ENCODE assay signal across 15 mouse cellular contexts in genomic region chrX:60889956-60890485, GRCm38 (mm10). TPM values are rescaled to one million over a fixed set of nuclear protein-coding genes. Genes with fewer than 3 reads are reported as not detected.
DNase-seq lines count a peak whose midpoint lies in the region; ATAC-seq lines count a peak whose summit lies in the region.
"Had no signal": no experiment of that assay in that cellular context is flagged by ENCODE, and none has a peak within 500 bp of the region (broad histone marks: within the 10 kb centered on the region; RNA-seq: fewer than 3 reads in every experiment).

No protein-coding gene starts in this region.

- H3K4me1 ChIP-seq in embryonic facial prominence, embryonic 14.5 days (ENCODE audit: control insufficient read depth, insufficient read depth, low read length): no peaks in the 10 kb centered on the region
- peaks cover 17% of the 10 kb centered on the region for H3K4me1 ChIP-seq in hindbrain, embryonic 13.5 days (replicated peaks)
- H3K4me1 ChIP-seq in midbrain, embryonic 13.5 days (replicated peaks): peaks cover 19% of the 10 kb centered on the region

- no peak overlapping the region for H3K27ac ChIP-seq in embryonic facial prominence, embryonic 14.5 days (replicated peaks; ENCODE audit: low read depth, low read length)
- H3K27ac ChIP-seq in hindbrain, embryonic 13.5 days: no peak overlapping the region
- H3K27ac ChIP-seq in midbrain, embryonic 13.5 days: no peak overlapping the region

- no peak for ATAC-seq in embryonic facial prominence, embryonic 14.5 days (ENCODE audit: low read depth)
- ATAC-seq in hindbrain, embryonic 13.5 days (ENCODE audit: low FRiP score): no peak
- no peak for ATAC-seq in midbrain, embryonic 13.5 days

- H3K4me2 ChIP-seq in embryonic facial prominence, embryonic 14.5 days (ENCODE audit: low read depth, low read length): no peak overlapping the region
- peak overlapping the region; percentile 66 for H3K4me2 ChIP-seq in hindbrain, embryonic 13.5 days
- peak overlapping the region; percentile 67 for H3K4me2 ChIP-seq in midbrain, embryonic 13.5 days (replicated peaks)

- H3K9ac ChIP-seq in embryonic facial prominence, embryonic 14.5 days (ENCODE audit: low read depth, low read length): no peak overlapping the region
- H3K9ac ChIP-seq in hindbrain, embryonic 13.5 days: no peak overlapping the region
- no peak overlapping the region for H3K9ac ChIP-seq in midbrain, embryonic 13.5 days (replicated peaks)

- WGBS in embryonic facial prominence, embryonic 14.5 days: 15% methylated on average over 17 of the region's 17 CpGs
- 14% methylated on average over 17 of the region's 17 CpGs for WGBS in hindbrain, embryonic 13.5 days
- 22% methylated on average over 17 of the region's 17 CpGs for WGBS in midbrain, embryonic 13.5 days

- peak; percentile 37 for DNase-seq in embryo, embryonic 10 days (ENCODE audit: low spot score)
- DNase-seq in embryonic facial prominence, embryonic 14.5 days (ENCODE audit: low spot score): no peak
- DNase-seq in thymus, postnatal 4 days: no peak
- DNase-seq in ovary, postnatal 10 days (ENCODE audit: low spot score): no peak
- no peak for DNase-seq in urinary bladder, adult 2 months (ENCODE audit: low spot score)
- DNase-seq in cerebellum, postnatal 36 days: no peak
- DNase-seq: adrenal gland, postnatal 25 days; heart, postnatal 14 days; kidney, adult 11 months; kidney, postnatal 4 days had no signal

- no peaks in the 10 kb centered on the region for H3K9me3 ChIP-seq in embryonic facial prominence, embryonic 14.5 days (ENCODE audit: control insufficient read depth, low read length)
- H3K9me3 ChIP-seq in hindbrain, embryonic 13.5 days: no peaks in the 10 kb centered on the region
- no peaks in the 10 kb centered on the region for H3K9me3 ChIP-seq in midbrain, embryonic 13.5 days

- peaks cover 79% of the 10 kb centered on the region for H3K27me3 ChIP-seq in embryonic facial prominence, embryonic 14.5 days (replicated peaks; ENCODE audit: control insufficient read depth, insufficient read depth, low read length)
- H3K27me3 ChIP-seq in hindbrain, embryonic 13.5 days: peaks cover 25% of the 10 kb centered on the region
- H3K27me3 ChIP-seq in midbrain, embryonic 13.5 days: peaks cover 7% of the 10 kb centered on the region; the same call in 1 of the 2 replicates

- H3K4me3 ChIP-seq in embryonic facial prominence, embryonic 14.5 days (ENCODE audit: low read depth, low read length): 0 out of 2 replicates have a peak overlapping the region, but pooled peaks have one; percentile 17
- H3K4me3 ChIP-seq in hindbrain, embryonic 13.5 days: peak overlapping the region; percentile 55; the same call in 1 of the 2 replicates
- H3K4me3 ChIP-seq in midbrain, embryonic 13.5 days (replicated peaks): peak overlapping the region; percentile 60

- no peaks in the 10 kb centered on the region for H3K36me3 ChIP-seq in embryonic facial prominence, embryonic 14.5 days (ENCODE audit: control insufficient read depth, insufficient read depth, low read length)
- H3K36me3 ChIP-seq in hindbrain, embryonic 13.5 days: no peaks in the 10 kb centered on the region
- H3K36me3 ChIP-seq in midbrain, embryonic 13.5 days: no peaks in the 10 kb centered on the region
- H3K36me3 ChIP-seq: G1E had no signal

RNA-seq across cellular contexts. Expression of gene Sox3, which starts 3.2 kb away (rescaled TPM):
- polyA plus RNA-seq in embryonic facial prominence, embryonic 14.5 days (2014; fragmentation: Nextera tagmentation; extraction: Ambion mirVana): 0.11 and 0.13 TPM in 2 replicates
- polyA plus RNA-seq in hindbrain, embryonic 13.5 days (2015; fragmentation: Nextera tagmentation; extraction: Ambion mirVana): 1.1 and 1.3 TPM in 2 replicates
- 2.4 and 2.6 TPM in 2 replicates for polyA plus RNA-seq in midbrain, embryonic 13.5 days (2015; fragmentation: Nextera tagmentation; extraction: Ambion mirVana)
- not detected in 2 replicates for polyA plus RNA-seq in urinary bladder, adult 2 months (2012; rRNA removed)
- polyA plus RNA-seq: G1E; liver, adult 2 months; lung, embryonic 16.5 days had no signal
